Mouse (Mus musculus) left cerebral cortex, adult 18-20 months (tissue): ENCODE data around the gene Sirpa. TPM values are rescaled to one million over a fixed set of nuclear protein-coding genes. Genes with fewer than 3 reads are reported as not detected.

Source experiments
- DNase-seq, 2 experiments: peaks; one replicate each; pipeline ENCODE4 v3.0.0; 2021 to 2022; ENCODE audit warnings: low spot score in 2 of 2, mixed read lengths in 1 of 2
- total RNA-seq, 2 experiments: library from RNA; stranded (reverse); gene quantifications; 2 replicates each; pipeline ENCODE4 v1.2.3; 2021

Sirpa gene
- total RNA-seq, 2 experiments from 2014 or later = 370 to 383 TPM

DNA sequence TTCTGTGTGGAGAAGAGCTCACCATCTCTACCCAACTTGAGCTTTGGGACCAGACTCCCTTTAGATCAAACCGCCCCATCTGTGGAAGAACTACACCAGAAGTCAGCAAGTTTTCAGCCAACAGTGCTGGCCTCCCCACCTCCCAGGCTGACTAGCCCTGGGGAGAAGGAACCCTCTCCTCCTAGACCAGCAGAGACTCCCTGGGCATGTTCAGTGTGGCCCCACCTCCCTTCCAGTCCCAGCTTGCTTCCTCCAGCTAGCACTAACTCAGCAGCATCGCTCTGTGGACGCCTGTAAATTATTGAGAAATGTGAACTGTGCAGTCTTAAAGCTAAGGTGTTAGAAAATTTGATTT lies 37.9 kb downstream of the Sirpa start:
- no peak for DNase-seq

DNA sequence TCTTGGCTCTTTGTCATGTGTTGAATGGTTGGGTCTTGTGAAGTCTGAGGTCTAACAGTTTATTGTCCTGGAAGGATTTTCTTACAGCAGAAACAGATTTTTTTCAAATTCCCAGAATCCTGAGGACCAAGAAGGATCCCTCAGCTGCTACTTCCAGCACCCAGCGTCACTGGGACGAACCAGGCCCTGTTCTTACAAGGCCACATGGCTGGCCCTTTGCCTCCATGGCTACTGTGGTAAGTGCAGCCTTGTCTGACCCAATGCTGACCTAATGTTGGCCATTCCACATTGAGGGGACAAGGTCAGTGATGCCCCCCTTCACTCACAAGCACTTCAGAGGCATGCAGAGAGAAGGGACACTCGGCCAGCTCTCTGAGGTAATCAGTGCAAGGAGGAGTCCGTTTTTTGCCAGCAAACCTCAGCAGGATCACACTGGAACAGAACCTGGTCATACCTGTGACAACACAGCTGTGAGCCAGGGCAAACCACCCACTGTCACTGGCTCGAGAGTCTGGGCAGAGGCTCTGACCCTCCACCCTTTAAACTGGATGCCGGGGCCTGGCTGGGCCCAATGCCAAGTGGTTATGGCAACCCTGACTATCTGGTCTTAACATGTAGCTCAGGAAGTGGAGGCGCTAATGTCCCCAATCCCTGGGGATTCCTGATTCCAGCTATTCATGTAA lies 38.5 kb downstream of the Sirpa start:
- no peak for DNase-seq

DNA sequence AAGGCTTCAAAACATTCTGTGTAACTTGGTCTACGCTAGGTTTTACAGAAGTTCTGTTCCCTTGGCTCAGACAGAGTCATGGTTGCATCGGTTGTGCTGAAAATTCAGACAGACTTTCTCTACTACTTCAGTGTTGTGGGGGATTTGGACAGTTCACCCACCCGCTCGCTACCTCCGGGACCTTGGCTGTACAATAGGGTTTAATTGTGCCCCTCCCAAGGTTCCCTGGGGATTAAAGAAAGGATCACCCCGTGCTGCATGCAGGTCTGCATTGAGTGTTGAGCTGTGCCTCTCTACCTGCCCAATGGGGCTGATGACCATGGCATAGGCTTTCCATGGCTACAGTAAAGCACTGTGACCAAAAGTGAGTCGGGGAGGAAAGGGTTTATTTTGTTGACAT lies 39.7 kb downstream of the Sirpa start:
- DNase-seq = no peak

DNA sequence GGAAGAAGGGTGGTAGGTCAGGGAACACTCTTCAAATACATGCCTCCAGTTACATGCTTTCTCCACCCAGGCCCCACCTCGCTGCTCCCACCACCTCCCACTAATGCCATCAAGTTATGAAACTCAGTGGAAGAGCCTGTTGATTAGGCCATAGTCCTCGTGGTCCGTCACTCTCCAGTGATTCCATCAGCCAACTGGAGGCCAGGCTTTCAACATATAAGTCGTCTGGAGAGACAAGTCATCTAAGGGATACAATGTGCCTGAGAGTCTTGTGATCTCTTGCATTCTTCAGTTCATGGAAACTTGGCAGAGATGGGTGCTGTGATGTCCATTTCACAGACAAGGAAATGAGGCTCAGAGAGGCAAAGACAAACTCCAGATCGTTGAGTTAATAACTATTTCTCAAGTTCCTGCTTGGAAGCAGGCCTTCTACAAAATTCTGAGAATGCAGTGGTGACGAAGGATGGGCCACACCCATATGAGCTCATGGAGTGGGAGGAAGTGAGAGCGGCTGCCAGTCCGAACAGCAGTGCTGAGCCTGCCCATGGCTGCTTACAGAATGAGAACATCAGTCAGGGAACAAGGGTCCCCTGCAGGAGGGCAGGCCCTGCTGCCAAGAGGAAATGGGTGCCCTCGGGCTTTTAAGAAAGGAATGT lies 40.6 kb downstream of the Sirpa start:
- peak; percentile 56 to 60 for DNase-seq

DNA sequence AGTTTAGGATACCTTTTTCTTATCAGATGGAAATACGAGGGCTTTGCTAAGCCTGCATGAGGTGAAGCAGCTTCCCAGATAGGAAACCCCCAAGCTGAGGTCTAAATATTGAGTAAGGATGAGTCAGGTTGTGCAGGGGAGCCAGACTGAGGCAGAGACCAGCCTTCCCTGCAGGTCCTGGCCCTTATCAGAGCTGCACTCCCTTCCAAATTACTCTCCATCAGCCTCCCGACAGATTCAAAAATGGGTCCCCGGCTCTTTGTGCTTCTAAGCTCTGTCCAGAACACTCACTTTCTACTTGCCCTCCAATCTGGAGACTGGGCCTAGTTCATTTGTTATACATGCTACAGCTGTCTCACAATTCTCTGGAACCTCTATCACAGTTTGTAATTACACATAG lies 41.3 kb downstream of the Sirpa start:
- DNase-seq = peak in 1 of 2 experiments; percentile 1

DNA sequence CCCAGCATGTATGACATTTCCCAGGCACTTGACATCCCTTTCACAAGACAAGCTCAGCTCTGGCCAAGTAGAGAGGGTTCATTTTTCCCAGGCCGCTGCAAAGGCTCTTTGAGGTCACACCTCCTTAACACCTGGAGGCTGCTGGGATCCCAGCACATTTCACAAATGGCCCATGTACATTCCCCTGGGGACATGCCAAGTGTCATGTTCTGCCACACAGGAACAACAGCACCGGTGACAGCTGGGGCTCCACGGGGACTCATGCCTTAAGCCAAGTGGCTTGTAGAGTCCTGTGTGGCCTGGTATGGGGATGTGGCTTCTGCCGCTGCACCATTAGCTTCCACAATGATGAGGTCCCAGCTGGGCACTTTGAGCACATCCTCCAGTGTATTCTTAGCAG lies 60.0 kb downstream of the Sirpa start:
- DNase-seq = no peak

DNA sequence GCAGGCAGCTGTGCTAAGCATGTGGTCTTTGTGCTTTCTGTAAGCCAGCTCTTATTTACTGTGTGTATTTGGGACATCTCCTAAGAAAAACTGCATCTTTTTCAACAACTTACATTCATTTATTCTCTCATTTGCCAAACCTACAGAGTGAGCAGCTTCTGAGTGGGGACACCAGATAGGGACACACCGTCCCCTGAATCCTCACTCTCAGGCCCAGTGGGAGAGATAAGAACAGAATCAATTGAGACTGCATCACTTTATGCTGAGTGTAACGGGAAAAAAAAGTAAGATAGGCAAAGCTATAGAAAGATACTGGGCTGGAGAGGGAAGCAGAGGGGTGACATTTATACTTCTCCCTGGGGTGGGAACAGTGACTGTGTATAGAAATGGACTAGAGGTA lies 61.0 kb downstream of the Sirpa start:
- no peak for DNase-seq

DNA sequence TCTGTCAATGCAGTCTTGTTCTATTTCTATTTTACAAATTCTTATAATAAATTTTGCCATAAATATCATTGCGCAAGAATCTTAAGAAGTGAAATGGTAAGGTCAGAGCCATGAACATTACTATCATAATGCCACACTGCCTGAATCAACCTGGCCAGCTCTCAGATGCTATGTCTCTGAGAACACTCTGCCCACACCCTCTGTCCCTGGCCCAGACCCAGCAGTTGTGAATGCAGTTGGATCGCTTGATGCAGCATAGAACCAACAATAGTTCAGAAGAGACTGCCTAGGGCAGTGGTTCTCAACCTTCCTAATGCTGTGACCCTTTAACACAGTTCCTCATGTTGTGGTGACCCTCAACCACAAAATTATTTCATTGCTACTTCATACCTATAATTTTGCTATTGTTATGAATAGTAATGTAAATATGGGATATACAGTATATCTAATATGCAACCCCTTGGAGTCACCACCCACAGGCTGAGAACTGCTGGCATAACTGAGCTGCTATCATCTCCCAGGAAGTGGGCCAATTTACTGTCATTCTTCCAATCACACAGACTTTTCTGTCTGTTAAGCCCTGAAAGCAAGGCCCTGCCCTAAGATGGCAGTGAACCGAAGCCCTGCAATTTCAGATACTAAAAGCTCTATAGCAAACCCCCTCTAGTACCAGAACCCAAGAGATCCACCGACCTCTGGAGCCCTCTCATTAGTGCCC lies 61.8 kb downstream of the Sirpa start:
- DNase-seq = peak; percentile 42 to 49

DNA sequence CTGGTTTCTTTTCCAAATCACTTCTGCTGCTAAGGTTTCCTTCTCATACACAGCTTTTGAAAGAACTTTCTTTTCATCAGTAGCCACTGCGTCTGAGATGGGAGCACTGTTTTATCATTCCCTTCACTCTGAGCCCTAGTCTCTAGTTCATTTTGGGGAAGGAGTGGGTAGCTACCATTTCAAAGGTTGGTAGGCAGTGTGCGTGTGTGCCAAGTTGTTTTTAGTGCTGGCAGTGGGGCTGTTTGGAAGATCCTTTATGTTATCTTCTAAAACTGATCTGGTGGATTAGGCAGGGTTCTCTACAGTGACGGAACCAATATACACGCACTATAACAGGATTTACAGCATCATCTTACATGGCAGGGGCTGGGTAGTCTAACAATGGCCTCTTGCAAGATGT lies 62.4 kb downstream of the Sirpa start:
- DNase-seq = no peak

DNA sequence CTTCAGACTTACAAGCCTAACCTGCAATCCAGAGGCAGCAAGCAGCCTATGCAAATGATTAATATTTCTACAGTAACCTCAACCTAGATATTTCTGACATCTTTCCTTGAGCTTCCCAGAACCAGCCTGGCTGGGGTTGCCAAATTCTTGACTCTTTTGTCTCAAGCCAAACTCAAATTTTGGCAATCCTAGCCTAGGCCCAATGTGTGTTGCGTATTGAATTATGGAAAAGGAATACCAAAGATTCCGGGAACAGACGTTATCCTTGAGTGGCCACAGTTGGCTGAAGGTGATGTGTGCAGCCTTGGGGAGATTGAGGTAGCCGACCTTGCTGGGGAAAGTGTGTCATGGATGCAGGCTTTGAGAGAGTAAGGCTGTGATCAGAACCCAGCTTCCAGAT lies 66.2 kb downstream of the Sirpa start:
- no peak for DNase-seq

DNA sequence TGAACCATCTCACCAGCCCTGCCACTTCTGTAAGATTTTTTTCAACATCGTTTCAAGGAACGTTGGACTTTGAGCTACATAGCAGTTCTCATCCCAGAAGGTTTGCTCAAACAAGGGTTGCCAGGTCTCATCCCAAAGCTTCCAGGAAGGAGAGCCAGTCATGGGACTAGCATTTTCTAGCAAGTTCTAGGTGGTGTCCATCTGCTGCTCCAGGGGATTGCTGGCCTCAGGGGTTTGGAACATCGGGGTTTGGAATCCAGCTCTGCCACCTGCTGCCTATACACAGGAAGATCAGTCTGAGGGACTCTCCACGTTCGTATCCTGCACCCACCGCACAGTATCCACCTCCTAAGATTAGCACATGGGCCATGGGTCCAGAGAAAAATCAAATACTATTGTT lies 67.4 kb downstream of the Sirpa start:
- no peak for DNase-seq

DNA sequence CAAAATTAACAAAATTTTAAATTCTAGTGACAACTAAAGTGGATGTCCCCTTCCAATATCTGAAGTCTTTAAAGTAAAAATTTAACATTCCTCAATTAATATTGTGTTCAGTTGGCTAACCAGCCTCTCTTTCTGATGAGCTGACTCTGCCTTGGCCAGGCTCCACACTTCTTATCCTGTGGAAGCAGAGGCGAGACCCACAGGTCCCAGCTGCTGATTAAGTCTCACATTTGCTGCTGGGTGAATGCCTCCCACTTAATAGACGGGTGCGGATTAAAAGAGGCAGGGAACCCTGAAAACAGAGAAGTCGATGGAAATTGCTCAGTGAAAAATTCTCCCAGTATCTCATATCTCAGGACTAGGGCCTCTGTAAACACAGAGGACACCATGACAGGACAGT lies 69.8 kb downstream of the Sirpa start:
- no peak for DNase-seq

DNA sequence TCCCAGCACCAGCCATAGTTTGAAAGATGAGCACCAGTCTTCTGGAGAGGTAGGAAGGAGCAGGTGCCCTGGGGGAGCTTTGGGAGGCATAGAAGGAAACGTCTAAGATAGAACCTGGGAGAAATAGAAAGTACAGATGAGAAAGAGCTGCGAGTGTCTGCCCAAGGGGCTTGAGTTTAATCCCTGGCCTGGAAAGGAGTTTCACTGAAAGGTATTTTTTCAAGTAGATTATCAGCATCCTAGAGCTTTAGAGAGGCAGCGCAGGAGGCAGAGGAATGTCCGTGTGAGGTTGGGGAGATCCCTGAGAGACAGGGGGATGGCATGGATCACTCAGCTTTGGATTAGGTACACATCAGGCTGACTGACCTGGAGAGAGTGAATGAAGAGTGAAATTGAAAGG lies 79.3 kb downstream of the Sirpa start:
- DNase-seq = no peak

DNA sequence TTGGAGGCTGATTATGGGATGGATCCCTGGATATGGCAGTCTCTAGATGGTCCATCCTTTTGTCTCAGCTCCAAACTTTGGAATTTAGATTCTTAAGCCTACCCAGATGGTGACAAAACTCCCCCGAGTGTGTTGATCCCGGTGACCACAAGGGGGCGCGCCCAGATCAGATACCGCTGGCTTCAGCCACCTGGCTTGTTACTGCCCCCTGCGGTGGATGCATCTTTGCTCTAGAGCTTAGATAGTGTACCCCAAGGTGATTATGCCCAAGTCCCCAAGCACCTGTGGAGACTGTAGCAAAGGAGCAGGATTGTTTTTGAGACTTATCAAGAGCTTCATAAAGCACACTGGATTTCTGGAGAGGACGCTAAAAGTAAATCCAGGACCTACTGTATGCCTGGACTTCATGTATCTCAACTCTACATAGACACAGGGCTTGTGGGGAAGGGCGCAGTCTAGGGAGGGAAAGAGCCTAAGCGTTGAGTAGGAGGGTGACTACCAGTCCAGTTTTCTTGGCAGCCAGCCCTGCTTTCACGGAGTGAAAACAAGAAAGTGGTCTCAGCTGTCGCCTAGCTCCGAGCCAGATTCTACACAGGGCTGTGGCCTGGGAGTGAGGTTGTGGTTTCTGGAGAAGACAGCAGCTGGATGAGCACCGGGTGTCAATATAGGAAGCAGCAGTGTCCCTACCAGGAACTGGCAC lies 82.5 kb downstream of the Sirpa start:
- peak; percentile 84 to 90 for DNase-seq

DNA sequence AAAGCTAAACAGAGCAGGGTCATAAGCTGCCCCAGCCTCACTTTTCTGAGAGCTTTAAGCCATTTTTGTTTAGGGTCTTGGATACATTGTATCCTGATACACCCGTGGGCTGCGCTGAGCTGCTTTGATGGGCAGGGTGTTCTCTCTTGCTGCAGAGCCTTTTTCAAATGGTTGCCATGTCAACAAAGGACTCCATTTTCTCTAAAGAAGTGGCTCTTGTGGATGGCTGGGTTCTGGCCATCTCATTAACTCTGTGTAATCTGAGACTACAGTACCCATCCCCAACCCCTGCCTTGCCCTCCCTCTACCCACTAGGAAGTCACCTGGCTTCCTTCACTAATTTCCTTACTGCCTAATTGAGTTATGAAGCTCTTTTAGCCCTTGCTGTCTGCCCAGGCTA lies 85.0 kb downstream of the Sirpa start:
- DNase-seq = no peak

DNA sequence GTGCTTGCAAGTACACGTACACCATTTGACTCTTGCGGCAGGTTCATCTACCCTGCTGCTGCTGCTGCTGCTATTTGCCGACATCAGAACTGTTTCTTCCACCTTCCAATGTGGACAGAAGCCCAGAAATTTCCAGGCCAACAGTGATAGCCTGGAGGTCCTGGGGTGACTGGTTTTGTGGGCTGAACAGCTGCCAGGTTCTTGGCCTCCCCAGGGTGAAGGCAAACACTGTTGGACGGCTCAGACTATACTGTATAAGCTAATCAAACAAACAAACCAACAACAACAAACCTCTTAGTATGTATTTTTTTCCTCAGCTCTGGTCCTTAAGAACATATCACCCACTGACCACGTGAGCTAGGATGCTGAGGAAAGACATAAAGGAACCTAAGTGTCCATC lies 86.4 kb downstream of the Sirpa start:
- no peak for DNase-seq

DNA sequence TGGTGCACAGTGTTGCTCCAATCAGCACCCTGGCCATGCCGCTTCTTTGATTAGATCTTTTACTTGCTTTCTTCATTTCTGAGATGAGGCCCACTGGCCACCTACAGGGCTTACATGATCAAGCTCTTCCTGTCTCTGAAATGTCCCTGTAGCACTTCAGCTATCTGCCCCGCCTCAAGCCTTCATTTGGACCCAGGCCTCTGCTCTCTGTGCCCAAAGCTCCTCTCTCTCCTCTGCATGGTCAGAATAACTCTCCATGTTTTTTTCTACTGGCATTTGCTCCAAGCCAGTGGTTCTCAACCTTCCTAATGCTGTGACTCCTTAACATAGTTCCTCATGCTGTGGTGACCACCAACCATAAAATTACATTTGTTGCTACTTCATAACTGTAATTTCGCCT lies 87.6 kb downstream of the Sirpa start:
- DNase-seq = no peak

Other genes starting within 250 kb of the Sirpa start
- gene Il1b, start 221.7 kb upstream of the Sirpa start, total RNA-seq = under 1 TPM in 1 of 2 experiments, not detected in 1; 0.33 TPM
- gene F830045P16Rik, start 56.2 kb upstream of the Sirpa start, total RNA-seq = 1 to 10 TPM in 1 of 2 experiments, under 1 TPM in 1; 0.86 to 1.2 TPM
- gene Pdyn, start 107.0 kb downstream of the Sirpa start, total RNA-seq = 10 to 100 TPM; 33.4 to 38.8 TPM
- 10 to 100 TPM; 38.5 to 38.6 TPM for gene Stk35, start 207.7 kb downstream of the Sirpa start, total RNA-seq